Mouse (Mus musculus) kidney, postnatal 10 days (tissue): ENCODE results near the gene Klhl11.
A peak's percentile ranks its signal among the peaks of the same experiment; 100 is the strongest.

Experiments
- DNase-seq: peaks from one replicate; pipeline ENCODE4 v3.0.0; 2021; ENCODE audit warnings: mixed read lengths

Klhl11 gene

DNA sequence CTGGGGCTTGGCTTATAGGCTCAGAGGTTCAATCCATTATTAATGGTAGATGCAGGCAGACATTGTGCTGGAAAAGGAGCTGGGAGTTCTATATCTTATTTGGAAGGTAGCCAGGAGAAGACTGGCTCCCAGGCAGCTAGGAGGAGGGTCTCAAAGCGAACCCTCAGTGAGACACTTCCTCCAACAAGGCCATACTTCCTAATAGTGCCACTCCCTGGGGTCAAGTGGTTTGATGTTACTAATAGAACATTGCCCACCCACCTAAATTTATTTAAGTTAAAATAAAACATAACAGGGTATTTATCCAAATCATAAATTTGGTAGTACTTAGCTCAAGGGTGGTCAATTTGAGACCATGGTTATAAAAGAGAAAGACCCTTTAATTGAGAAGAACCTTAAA is 6.7 kb downstream of the Klhl11 start:
- no peak for DNase-seq

DNA sequence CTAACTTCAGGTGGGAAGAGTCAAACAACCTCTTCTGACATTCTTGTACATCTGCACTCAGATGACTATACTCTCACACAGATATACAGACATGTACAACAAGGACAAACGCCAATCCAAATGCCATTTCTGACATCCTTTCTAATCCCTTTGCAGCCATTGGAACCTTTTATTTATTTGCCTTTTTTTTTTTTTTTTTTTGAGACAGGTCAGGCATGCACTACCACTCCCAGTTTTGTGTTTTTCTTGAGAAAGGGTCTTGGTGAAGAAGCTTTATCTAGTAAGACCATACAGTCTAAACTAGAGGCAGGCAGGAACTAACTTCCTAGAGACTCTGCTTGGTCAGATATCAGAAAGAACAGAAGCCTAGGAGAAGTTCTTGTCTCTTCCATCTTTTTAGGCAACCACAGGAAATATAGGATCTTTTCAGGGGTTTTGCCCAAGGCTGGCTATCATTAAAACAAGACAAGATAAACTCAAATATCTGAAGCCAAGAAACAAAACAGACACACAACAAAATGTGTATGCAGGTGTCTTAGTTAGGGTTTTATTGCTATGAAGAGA is 7.2 kb downstream of the Klhl11 start:
- DNase-seq, result no peak

DNA sequence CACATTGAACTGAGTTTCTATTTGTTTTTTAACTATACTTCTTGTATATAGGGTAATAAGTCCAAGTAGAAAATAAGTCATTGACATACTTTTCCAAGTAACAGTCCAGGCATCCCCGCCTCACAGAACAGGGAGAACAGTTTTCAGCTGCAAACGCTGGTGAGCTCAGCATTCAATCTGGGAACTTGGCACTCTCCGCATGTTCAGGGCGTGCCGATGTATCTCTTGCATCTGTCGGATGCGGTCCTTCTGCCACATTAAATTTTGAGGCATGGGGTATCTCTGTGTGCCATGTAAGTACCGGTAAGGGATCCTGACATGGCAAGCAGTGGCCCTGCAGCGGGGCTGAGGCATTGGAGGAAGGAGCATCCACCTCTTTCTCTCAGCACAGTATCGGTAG is 9.8 kb downstream of the Klhl11 start:
- DNase-seq, result no peak

DNA sequence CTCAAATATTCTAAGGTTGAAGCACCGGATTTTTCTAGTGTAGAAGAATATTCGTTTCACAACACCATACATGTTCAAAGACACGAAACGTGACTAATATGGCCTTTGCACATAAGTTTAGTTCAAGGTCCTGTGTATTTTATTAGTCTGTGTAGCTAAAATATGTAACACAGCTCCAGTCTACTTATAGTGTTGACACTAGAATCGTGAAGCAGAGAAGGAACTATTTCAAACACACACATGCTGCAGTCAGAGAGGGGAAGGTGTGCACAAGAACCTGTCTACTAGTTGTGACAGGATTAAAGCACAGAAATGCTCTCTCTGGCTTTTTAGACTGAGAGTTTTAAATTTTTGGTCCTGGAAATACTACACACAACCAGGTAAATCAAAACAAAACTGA is 14.8 kb downstream of the Klhl11 start:
- DNase-seq, result no peak

DNA sequence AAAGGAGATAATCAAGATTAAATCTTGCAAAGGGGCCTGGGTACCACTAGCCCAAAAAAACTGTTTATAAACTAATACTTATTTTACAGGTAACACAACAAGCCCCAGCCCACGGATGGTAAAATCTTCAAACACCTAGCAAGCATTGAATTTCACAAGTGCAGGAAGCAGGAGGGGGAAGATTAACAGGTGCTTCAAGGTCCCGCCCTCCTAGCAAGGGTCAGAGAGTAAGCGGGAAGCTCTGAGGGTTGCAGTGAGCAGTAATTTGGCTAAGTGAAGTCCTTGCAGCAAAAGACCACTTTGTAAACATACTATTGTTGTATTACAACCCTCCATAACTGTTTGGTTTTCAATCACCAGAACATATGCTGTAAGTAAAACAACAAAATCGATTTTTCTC is 15.3 kb downstream of the Klhl11 start:
- DNase-seq, result no peak

DNA sequence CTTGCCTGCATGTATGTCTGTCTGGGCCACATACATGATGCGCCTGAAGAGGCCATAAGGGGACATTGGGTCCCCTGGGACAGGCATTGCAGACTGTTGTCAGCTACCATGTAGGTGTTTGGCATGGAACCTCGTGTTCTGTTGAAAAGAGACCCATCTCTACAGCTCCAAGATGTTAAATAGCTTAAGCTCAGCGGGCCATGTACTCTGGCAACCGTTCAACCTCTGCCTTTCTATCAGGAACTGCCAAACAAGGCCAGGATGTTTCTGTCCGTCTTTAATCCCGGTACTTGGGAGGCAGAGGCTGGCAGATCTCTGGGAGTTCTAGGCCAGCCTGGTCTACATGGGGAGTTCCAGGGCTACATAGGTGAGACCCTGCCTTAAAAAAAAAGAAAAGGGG is 29.9 kb downstream of the Klhl11 start:
- peak; percentile 41 for DNase-seq

DNA sequence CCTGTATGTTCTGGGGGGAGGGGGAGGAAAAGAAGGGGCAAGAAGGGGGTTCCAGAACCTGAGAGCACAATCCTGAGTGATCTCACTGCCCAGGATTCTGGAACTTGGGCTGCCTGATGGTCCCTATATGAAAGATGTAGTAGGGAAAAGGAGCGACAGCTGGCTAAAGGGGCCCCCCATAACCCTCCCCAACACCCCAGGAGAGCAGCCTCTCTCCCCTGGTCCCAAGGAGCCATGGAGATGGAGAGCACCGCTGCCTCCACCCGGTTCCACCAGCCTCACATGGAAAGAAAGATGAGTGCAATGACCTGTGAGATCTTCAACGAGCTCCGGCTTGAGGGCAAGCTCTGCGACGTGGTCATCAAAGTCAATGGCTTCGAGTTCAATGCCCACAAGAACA is 30.7 kb downstream of the Klhl11 start, which contains the start of the genes Nt5c3b and Klhl10:
Gene Nt5c3b (minus strand): TSS at position 12 of the 400 bp plus-strand sequence.
Gene Klhl10 (plus strand): TSS at position 121 of the 400 bp plus-strand sequence.
- no peak for DNase-seq

DNA sequence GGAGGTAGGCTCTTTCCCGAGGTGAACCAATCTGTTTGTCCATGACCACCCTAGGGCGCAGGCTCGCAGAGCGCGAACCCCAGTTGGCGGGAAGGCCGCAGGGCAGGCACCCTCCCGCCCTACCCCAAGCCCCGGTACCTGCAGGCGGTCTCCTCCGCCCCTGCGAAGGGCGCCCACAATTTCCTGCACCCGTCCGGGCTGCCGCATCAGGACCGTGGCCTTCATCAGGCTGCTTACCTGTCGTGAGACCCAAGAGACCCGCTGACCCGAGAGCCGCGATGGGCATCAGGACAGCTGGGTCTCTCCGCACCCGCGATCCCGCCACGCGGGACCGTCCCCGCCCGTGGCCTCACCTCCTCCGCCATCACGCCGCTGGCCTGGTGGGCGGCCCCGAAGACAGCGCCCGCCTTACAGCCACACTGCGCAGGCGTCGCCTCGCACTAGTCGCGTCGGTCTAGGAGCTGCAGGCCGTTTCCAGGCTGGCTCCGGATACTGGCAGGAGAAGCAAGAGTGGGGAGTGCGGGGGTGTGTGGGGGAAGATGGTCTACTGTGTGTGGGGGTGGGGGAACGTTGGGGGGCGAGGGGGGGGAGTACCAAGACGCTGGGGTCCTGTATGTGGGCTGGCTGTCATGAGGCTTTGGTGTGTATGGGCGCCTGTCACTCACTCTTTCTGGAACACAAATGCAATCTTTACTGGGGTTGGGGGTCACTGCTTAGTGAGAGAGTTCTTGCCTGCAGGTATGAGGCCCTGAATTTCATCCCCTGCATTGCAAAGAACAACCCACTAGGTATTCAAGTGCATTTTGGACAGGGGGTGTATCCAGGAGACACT is 31.6 kb downstream of the Klhl11 start:
- peak; percentile 92 for DNase-seq

DNA sequence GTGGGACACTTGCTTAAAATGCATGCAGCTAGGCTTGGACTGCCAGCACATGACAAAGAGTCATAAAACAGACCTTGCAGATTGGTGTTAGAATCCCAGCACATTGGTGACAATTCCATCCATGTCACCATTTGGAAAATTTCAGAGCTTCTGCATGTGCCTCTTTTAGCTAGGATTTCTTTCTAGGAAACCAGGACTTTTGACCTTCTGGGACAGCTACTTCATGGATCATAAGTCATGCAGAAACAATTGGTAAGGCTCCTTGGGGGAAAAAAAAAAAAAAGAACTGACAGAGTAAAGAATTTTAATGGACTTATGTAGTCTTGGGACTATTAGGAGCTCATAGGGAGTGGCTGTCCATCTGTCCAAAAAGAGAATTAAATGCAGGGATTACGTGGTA is 34.6 kb downstream of the Klhl11 start:
- DNase-seq, result no peak

DNA sequence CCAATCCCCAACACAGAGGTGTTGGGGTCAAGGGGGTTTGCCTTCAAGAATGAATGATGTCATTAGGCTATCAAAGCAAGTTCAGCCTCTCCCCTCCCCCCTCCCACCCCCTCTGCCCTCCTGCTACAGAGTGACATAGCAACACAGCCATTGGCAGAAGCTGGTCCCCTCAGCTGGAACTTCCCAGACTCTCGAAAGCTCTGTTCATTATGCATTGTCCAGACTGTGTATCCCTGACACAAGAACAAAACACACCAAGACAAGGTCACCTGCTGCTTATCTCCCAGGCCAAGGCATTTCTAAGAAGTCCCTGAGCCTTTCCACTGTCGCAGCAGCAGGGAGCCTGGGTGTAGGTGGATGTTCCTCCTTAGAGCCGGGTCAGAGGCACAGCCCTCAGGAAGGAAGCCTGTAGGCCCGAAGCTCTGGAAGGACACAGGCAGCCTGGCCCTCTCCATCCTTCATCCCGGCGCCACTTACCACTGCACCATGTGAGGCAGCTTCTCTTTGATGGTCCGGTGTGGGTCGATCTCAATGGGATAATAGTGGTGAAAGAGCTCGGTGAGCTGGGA is 36.8 kb downstream of the Klhl11 start:
- DNase-seq, result no peak

DNA sequence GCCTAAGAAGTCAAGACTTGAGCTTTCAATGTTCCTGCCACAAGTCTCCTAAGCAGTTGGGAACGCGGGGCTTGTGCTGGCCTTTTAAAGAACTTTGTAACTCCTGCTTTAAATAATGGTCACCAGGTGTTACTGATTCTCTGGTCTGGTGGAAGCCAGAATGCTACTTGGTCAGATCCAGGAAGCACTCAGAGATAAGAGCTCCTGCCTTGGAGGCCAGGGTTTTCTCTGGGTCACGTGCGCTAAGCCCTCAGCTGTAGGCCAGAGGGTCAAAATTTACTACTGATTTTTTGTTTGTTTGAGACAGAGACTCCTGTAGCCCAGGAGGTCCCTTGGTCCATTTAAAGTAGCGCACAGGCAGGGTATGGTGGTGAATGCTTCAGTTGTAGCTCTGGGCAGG is 40.5 kb downstream of the Klhl11 start:
- no peak for DNase-seq

DNA sequence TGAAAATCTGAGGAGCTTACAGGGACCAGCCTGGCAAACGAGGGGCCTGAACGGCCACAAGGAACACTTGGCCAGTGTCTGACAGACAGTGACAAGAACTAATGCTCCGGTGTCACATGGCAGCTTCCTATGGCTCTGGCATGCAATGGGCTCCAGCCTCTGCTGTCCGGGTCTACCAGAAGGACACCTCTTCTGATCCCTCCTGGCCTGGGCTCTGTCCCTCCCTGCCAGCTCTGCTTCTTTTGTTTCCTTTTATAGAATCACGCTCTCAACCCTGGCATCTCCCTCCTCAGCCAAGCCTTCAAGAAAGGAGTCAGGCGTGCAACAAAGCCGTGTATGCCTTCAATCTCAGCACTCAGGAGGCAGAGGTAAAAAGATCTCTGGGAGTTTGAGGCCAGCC is 42.5 kb downstream of the Klhl11 start:
- no peak for DNase-seq

DNA sequence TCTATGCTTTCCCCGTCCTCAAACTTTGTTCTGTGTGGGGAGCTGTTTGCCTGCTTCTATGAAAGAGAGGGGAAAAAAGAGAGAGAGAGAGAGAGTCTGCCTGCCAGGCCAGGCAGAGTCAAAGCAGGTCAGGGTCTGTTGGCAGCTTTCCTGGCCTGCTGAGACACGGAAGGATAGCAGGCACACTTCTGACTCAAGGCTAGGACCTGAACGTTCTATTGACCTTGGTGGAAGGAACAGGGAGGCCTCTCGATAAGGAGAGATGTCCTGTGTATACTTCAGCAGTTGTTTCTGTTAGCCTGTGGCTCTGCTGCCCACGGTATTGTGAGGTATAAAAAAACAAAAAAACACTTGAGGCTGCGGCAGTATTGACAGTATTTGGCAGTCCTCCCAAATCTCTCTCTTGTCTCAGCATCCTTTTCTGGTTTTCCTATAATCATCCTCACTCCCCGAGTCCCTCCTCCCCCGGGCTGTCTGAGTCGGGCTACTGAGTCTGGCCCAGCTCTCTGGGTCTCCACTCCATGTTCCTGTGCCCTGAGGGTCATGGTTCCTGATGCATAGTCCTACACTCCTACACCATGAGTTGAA is 43.8 kb downstream of the Klhl11 start:
- no peak for DNase-seq

DNA sequence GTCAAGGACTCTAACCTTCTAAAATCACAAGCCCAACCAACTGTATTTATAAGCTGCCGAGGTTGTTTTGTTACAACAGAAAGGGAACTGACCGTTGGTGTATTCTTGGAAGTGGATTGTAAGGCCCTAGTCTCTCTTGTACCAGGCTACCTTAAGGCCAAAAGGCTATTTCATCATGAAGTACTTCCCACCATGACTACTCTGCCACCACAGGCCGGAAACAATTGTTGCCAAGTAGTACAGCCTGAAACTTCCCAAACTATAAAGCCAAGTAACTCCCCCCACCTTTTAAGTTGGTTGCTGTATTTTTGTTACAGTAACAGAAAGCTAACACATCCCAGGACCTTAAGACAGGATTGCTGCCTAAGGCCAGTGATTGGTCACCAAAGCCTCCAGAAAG is 45.7 kb downstream of the Klhl11 start:
- DNase-seq, result no peak

DNA sequence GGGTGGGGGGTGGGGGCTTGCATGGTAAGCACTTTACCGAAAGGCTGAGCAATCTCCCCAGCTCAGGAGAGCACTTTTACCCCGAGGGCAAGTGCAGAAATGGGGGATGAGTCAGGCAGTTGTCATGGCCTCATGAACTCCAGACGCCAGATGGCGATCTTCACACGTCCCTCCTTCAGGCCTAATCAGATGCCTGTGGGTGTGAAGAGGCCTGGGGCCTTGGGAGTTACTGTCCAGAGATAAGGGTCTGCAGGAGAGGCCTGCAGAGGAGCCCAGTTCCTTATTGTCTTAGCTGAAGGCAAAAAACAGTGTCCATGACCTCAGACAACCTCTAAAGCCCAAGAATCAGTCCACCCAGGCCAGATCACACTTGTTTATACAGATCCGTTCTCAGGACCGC is 46.7 kb downstream of the Klhl11 start:
- peak; percentile 87 for DNase-seq

DNA sequence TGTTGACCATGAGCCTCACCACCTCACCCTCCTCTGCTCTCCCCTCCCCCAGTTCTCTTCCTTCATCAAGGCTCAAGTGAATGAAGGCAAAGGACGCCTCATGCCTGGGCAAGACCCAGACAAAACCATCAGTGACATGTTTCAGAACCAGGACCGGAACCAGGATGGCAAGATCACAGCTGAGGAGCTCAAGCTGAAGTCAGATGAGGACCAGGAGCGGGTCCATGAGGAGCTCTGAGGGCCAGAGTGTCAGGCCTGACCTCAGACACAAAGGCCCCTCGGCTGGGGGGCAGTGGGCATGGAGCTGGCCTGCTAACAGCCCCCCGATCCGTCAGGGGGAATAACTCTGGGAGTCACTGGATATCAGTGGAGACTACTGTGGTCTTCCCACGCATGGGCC is 48.7 kb downstream of the Klhl11 start:
- DNase-seq, result no peak

DNA sequence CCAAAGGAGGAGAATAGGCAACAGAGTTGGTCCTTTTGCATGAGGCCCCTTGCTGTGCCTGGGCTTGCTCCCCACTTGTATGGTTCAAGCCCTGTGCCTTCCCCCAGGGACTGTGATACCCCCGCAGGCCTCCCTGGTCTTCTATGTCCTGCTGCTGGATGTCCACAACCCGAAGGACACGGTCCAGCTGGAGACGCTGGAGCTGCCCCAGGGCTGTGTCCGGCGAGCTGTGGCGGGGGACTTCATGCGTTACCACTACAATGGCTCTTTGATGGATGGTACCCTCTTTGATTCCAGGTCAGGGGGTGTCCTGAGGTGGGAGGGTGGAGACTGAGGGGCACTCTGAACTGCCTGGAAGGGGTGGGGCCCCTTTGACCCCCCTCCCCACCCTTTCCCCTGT is 51.0 kb downstream of the Klhl11 start:
- peak; percentile 52 for DNase-seq

DNA sequence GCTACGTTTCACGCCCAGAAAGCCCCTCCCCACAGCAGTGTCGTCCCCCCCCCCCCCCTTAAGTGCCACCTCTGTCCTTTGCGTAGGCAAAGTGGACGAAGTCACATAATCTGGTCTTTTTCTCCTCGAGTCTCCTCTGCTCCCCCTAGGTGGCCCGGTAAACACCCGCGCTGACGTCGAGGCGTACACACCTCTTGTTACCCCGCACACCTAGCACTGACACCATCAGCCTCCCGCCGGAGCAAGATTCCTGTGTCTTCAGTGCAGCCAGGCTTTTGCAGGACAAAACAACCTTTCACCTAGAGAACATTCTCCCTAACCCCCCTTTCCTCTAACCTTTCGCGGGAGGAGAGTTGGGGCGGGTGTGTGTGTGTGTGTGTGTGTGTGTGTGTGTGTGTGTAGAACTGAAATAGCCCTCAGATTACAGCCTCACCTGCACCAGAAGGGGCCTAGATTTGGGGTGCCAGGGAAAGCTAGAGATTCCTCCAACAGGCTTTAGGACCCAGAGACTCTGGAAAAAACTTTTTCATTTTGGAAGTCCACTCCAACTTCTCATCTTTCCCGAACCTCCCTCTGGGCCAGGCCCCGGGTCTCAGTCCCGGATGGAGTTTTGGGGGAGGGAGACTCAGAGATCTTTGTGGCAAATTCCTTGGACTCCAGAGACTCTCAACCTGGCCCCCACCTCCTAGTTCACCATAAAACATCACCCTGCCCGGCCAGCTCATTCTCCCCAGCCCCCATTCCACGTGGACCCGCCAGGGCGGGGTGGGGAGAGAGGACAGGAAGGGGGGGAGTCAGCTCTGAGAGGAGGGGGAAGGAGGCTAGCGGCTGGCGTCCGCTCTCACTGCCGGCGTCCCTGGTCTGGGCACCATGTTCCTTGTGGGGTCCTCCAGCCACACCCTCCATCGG is 57.4 kb downstream of the Klhl11 start, which contains the start of gene Fkbp10:
Gene Fkbp10 (plus strand): TSS at position 784 of the 909 bp plus-strand sequence.
- peak; percentile 81 for DNase-seq

DNA sequence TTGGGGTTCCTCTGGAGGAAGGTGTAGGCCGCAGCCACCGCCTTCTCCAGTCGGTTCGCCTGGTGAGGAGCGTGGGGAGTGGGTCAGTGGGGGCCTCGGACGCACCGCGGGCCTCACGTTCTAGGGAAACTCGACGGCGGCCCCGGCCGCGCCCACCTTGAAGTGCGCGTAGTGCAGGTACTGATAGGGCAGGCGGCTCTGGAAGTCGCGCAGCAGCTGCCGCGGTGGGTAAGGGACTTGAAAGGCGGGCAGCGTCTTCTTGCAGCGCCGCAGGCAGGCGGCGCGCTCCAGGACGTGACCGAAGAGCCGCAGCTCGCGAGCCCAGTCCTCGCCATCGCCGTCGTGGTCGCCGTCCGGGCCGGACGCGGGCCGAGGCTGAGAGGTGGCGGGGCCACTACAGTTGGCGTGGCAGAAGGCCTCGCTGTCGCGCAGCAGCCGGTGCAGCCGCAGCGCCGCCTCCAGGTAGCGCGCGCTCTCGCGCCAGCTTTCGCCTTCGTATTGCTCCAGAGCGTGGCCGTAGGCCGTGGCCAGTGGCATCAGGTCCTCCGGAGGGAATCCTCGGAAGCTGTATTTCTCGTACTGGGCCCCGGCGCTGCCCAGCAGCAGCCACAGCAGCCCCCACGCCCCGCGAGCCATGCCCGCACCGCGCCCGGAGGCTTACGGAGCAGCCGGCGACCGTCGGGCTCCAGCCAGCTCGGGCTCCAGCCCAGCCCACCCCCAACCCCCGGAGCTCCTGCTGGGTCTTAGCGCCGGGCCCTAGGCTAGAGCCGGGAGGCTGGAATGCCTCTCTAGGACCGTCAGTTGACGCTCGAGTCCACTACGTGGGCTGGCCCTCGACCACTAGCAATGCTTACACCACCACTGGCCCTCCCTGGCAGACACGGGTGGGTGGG is 58.3 kb downstream of the Klhl11 start, which contains the start of gene P3h4:
Gene P3h4 (minus strand): TSS at position 816 of the 893 bp plus-strand sequence.
- DNase-seq, result peak; percentile 92

DNA sequence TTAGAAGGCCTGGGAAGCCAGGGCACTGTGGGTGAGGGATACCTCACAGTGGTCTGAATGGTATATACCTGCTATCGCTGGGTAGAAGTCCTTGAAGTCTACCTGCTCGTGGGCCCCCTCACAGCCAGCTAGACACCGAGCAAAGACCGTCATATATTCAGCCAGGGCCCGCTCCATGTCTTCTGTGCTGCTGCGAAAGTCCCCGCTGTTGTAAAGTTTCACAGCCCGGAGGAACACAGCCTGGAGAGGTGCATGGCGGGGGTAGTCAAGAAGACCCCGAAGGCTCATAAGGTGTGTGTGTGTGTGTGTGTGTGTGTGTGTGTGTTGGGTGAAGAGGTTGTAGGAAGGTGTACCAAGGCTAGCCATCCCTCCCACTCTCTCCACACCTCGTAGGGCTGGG is 59.0 kb downstream of the Klhl11 start:
- DNase-seq, result no peak
